Mouse (Mus musculus) testis, adult 2 months (tissue): ENCODE data around the gene Tspan9.

Source experiments
- CTCF ChIP-seq: fragments of 200-500 bp; IDR thresholded peaks from 2 replicates; pipeline ENCODE4 v1.5.1; 2012; ENCODE audit warnings: low read depth, mild to moderate bottlenecking, inconsistent platforms, low read length, moderate library complexity; ENCODE audit not compliant: control insufficient read depth, insufficient read depth, insufficient replicate concordance
- POLR2A ChIP-seq: fragments of 200-500 bp; IDR thresholded peaks from 2 replicates; pipeline ENCODE4 v1.6.1; 2012; ENCODE audit warnings: low read depth, mild to moderate bottlenecking, inconsistent platforms, low read length, moderate library complexity; ENCODE audit not compliant: control insufficient read depth

DNA sequence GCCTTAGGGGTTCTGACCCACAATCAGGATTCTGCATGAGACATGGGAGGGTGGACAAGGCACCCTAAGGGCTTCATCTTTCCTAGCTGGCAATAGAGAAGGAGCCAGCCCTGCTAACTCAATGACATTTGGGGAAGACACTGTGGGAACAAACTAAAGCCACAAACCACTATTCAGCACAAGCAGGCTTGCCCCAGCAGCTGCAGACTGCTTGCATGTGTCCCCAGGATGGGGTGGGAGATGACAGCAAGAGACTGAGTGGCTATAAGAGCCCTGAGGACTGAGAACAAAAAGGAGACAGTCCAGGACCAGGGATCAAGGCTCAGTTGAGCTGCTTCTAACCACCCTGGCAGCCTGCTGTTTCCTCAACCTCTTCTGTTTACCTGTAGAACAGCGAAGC is 141.8 kb downstream of the Tspan9 start:
- TF ChIP-seq CTCF = no peak
- TF ChIP-seq POLR2A = no peak
